Mouse (Mus musculus) testis, adult 2 months (tissue): ENCODE data around the gene Pmp22.

Experiments used
- CTCF ChIP-seq: fragments of 200-500 bp; IDR thresholded peaks from 2 replicates; pipeline ENCODE4 v1.5.1; 2012; ENCODE audit warnings: low read depth, mild to moderate bottlenecking, inconsistent platforms, low read length, moderate library complexity; ENCODE audit not compliant: control insufficient read depth, insufficient read depth, insufficient replicate concordance
- POLR2A ChIP-seq: fragments of 200-500 bp; IDR thresholded peaks from 2 replicates; pipeline ENCODE4 v1.6.1; 2012; ENCODE audit warnings: low read depth, mild to moderate bottlenecking, inconsistent platforms, low read length, moderate library complexity; ENCODE audit not compliant: control insufficient read depth

GRCm38 (mm10) chr11:63127513-63127912, 1.3 kb upstream of the Pmp22 start:
- TF ChIP-seq CTCF (no peak), POLR2A (no peak)
